Mouse (Mus musculus) adipocyte (in vitro differentiated cells): ENCODE results near the gene Dpm3.

Experiments used
- DNase-seq: peaks from one replicate; pipeline ENCODE4 v3.0.0-alpha.2; 2016; ENCODE audit warnings: low spot score

Gene Dpm3

GRCm38 (mm10) chr3:89270051-89270755 is 11.0 kb downstream of the Dpm3 start, which contains the start of gene Slc50a1:
TSS of gene Slc50a1 (minus strand) at chr3:89270570.
- peak; percentile 76 for DNase-seq

GRCm38 (mm10) chr3:89270891-89271290 is 11.7 kb downstream of the Dpm3 start:
- DNase-seq, result peak; percentile 35

- no peak for DNase-seq
These were observed 12.6 kb downstream of the Dpm3 start for GRCm38 (mm10) chr3:89271760-89272159.

- DNase-seq, result no peak
These were observed 16.9 kb downstream of the Dpm3 start for GRCm38 (mm10) chr3:89276061-89276460.

GRCm38 (mm10) chr3:89277281-89278021 is 18.3 kb downstream of the Dpm3 start:
- DNase-seq, result no peak

GRCm38 (mm10) chr3:89278107-89278506 is 18.9 kb downstream of the Dpm3 start:
- no peak for DNase-seq

- no peak for DNase-seq
These were observed 19.5 kb downstream of the Dpm3 start for GRCm38 (mm10) chr3:89278643-89279042.

- peak; percentile 89 for DNase-seq
These were observed 20.2 kb downstream of the Dpm3 start for GRCm38 (mm10) chr3:89279153-89279890.

- peak; percentile 67 for DNase-seq
These were observed 21.0 kb downstream of the Dpm3 start for GRCm38 (mm10) chr3:89280050-89280605.

GRCm38 (mm10) chr3:89280606-89281511 is 21.7 kb downstream of the Dpm3 start, which contains the start of gene Efna1:
TSS of gene Efna1 (minus strand) at chr3:89281142.
- DNase-seq, result no peak

GRCm38 (mm10) chr3:89281579-89282290 is 22.6 kb downstream of the Dpm3 start:
- DNase-seq, result peak; percentile 90

- no peak for DNase-seq
These were observed 23.1 kb downstream of the Dpm3 start for GRCm38 (mm10) chr3:89282291-89282643.

- no peak for DNase-seq
These were observed 25.1 kb downstream of the Dpm3 start for GRCm38 (mm10) chr3:89284261-89284660.

GRCm38 (mm10) chr3:89285526-89285925 is 26.4 kb downstream of the Dpm3 start:
- no peak for DNase-seq

GRCm38 (mm10) chr3:89287286-89287685 is 28.1 kb downstream of the Dpm3 start:
- DNase-seq, result no peak

- peak; percentile 52 for DNase-seq
These were observed 29.4 kb downstream of the Dpm3 start for GRCm38 (mm10) chr3:89288503-89288928.

- DNase-seq, result no peak
These were observed 32.7 kb downstream of the Dpm3 start for GRCm38 (mm10) chr3:89291874-89292273.

GRCm38 (mm10) chr3:89292303-89292702 is 33.1 kb downstream of the Dpm3 start:
- DNase-seq, result no peak

- no peak for DNase-seq
These were observed 34.2 kb downstream of the Dpm3 start for GRCm38 (mm10) chr3:89293247-89293918.

- no peak for DNase-seq
These were observed 35.0 kb downstream of the Dpm3 start for GRCm38 (mm10) chr3:89294195-89294594.
